Mouse (Mus musculus) right cerebral cortex, postnatal 36 days (tissue): ENCODE results near the gene Mllt6.
"Not testable (repeated sequence)": the region's sequence is repeated elsewhere in the genome, so short reads cannot be mapped to it uniquely, and the experiment has no call there.

ENCODE experiments used
- DNase-seq, 2 experiments: peaks; one replicate each; pipeline ENCODE4 v3.0.0; 2022; ENCODE audit warnings: low spot score in 2 of 2, mixed read lengths in 1 of 2

Mllt6 gene

GRCm38 (mm10) chr11:97695712-97696401 is 32.6 kb downstream of the Mllt6 start:
- no peak for DNase-seq

GRCm38 (mm10) chr11:97696669-97697068 is 33.5 kb downstream of the Mllt6 start:
- no peak for DNase-seq

- DNase-seq: no peak
Observed at GRCm38 (mm10) chr11:97697199-97697890, 34.1 kb downstream of the Mllt6 start.

DNA sequence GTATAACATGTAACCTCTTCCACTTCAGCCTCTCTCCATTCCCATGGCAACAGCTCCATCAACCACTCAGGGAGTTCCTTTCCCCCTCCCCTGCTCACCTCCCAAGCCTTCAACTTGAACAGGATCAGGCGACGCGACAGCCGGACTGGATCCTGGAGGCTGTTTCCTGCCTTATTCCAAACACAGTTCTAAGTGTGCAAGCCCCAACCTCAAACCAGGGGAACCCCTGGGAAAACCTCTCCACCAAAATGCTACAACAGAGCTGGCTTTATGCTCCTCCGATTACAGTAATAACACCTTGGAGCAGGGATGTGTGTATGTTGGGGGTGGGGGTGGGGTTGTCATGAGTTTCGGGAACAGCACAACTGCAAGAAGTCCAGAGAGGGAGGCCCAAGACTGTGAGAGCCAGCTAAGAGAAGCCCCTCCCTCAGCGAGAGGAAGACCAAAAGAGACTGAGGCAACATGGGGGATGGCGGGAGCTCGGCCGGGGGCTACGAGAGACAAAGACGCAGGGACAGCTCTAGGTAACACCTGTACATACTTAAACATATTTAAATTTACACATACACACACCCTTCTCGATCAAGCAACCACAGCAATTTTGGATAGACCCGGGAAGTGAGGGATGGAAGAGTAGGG is 34.8 kb downstream of the Mllt6 start:
- DNase-seq: no peak

GRCm38 (mm10) chr11:97698741-97699611 is 35.8 kb downstream of the Mllt6 start:
- DNase-seq: peak in 1 of 2 experiments; percentile 29

DNA sequence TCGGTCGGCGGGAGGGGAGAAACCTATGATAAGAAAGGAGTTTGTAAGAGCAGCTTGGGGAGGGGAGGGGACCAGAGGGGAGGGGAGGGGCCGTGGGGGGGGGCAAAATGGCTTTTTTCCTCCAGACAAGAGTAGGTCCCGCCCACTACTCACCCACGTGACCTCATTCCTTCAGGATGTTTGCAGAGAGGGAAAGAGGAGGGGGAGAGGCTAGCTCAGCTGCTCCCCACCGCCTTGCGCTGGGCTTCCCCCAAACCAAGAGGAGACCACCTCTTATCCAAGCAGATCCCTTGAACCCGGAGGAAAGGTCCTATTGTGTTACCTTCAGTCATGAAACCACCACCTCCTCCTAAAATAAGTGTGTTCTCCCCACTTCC is 36.4 kb downstream of the Mllt6 start:
- DNase-seq: peak; percentile 77 to 82

- DNase-seq: peak in 1 of 2 experiments; percentile 65
Observed at GRCm38 (mm10) chr11:97700003-97700745, 37.0 kb downstream of the Mllt6 start, which contains the start of gene Pcgf2. Gene Pcgf2, minus strand, starts transcription at chr11:97700497.

DNA sequence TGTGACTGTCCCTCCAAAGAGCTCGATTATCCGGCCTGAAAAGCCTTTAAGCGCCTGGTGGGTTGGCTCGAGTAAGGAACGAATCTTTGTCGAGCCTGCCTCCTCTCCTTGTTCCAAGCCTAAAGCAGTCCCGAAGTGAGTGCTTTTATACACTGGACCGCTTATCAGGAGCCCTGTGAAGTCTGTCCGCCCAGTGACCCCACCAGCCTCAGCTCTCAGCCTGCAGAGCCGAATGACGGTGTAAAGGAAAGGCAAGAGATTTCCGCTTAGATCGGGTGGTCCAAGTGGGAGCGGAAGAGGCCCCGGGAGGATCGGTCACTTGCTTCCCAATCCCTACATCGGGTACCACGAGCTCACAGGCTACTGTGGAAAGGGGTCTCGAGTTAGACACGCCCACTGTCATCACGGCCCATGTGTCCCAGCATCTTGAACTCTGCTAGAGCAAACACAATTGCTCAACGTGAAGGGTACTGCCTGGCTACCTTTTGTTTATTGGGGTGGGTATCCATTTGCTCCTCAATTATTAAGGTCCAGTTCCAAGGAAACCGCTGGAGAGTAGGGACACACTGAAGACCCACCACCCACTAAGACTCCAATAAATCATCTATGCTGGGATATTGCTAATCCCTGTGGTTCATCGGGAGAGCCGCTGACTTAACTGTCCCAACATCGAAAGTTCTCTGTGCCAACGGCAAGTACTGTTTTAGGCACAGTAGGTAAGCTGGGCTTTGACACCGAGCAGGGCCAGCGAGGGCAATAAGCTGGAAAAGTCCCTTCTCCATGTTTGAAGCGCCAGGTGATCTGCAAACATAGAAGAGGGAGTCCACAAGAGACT is 37.7 kb downstream of the Mllt6 start:
- DNase-seq: no peak

DNA sequence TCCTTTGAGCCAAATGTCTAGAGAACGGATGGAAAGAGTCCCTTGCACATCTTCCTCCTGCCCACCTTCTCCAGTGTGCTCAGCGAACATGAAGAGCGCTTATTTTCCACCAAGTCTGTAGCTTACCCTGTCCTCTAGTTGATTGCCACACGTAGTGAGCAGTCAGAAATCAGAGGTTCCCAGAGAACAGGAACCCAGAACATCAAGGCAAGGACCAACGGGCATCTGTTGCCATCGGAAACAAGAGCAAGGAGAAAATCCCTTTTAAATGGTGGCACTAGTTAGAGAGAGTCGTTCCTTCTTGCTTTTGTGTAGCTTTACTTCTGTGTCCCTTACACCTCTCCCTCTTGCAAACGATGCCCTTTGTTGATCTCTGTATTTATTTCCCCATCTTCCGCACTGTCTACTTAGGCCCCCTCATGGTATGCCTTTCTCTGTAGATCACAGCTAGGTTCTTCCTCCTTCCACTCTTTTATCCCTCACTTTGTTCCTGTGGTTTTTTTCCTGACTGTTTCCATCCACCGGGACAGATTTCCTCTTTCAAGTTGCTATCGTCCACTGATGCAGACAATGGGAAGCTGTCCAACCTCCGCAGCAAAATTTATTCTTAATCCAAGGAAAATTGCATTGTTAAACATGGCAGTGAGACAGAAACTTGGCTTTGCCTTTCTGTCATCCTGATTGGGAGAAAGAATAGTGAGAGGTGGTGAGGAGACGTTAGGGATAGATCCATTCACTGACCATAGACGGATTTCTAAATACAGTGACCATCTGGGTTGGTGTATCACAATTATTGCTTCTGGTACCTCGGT is 38.6 kb downstream of the Mllt6 start:
- DNase-seq: no peak

DNA sequence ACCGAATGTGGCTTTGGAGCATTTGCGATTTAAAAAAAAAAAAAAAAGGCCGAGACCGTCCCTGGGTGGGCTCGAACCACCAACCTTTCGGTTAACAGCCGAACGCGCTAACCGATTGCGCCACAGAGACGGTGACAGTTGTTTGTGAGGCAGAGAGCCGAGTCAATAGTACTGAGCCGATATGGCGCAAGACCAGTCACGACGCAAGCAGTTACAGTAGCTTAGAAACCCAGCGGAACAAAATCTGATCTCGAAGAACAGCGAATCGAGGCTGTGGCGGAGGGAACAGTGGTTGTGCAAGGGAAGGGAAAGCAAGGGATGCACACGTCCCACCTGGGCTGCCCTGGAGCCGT is 39.2 kb downstream of the Mllt6 start:
- peak; percentile 82 to 84 for DNase-seq

GRCm38 (mm10) chr11:97703039-97703826 is 40.0 kb downstream of the Mllt6 start, which contains the start of gene Psmb3:
Gene Psmb3, plus strand, starts transcription at chr11:97703399.
- DNase-seq: peak; percentile 99

GRCm38 (mm10) chr11:97710067-97710466 is 46.9 kb downstream of the Mllt6 start:
- not testable (repeated sequence) for DNase-seq

- DNase-seq: no peak
Observed at GRCm38 (mm10) chr11:97711200-97711900, 48.1 kb downstream of the Mllt6 start.

DNA sequence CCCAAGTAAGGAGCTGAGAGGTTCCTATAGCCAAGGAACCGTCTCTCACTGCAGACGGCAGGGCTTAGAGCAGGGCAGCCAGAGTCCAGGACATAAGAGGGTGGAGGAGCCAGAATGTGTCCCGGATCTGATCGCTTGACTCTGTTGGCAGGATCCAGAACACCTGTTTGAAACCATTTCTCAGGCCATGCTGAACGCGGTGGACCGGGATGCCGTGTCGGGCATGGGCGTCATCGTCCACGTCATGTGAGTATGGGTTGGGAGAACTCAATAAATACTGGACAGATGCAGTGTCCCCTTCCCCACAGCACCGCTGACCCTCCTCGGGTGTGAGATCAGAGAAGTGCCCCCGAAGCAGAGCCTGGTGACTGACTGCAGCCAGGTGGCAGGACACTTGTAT is 49.1 kb downstream of the Mllt6 start:
- no peak for DNase-seq

DNA sequence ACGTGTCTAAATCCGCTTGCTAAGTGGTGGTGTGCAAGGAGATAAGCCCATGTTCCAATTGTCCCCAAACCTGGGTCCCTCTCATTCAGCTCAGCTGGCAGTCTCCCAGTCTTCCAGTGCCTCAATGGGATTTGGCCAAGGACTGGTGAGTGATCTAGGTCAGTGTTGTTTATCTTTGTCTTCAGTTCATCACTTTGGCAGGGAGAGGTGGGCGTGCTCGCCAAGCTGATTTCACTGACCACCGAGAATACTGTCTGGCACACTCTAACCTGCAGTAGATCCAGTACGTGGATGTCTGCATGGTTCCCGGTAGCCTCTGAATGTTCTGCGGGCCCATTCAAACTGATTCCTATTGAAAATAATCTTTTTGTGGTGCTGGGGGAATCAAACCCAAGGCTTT is 50.7 kb downstream of the Mllt6 start:
- DNase-seq: no peak

DNA sequence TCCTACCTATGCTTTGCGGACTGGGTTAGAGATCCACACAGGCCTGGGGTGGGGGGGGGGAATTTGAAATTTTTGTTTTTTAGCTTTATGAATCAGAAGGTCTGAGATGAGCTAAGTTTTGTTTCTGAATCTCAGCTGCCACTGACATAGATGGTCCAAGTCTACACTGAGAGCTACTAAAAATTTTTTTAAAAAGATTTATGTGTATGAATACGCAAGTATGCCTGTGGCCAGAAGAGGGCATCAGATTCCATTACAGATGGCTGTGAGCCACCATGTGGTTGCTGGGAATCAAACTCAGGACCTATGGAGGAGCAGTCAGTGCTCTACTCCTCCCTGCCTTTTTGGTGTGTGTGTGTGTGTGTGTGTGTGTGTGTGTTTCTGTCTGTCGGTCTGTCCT is 51.1 kb downstream of the Mllt6 start:
- no peak for DNase-seq

- DNase-seq: no peak
Observed at GRCm38 (mm10) chr11:97714784-97715760, 51.9 kb downstream of the Mllt6 start.
